8 mouse cellular contexts compared by ENCODE assay signal in genomic region chr2:153290938-153291928, GRCm38 (mm10). TPM values are rescaled to one million over a fixed set of nuclear protein-coding genes. Genes with fewer than 3 reads are reported as not detected.
DNase-seq lines count a peak whose midpoint lies in the region; ATAC-seq lines count a peak whose summit lies in the region.

Gene Kif3b (plus strand): TSS chr2:153291413.

- under 1% methylated on average over 63 of the region's 63 CpGs for WGBS in hindbrain, embryonic 11.5 days

- no peaks in the 10 kb centered on the region; the same call in 1 of the 2 replicates for H3K36me3 ChIP-seq in hindbrain, embryonic 11.5 days (ENCODE audit: control insufficient read depth, insufficient read depth, low read length)

- peak; percentile 92 for DNase-seq in MN1 (ENCODE audit: low spot score)
- peak; percentile 84 for DNase-seq in cerebellum, adult 9-10 months
- DNase-seq in frontal cortex, adult 2 months (ENCODE audit: extremely low spot score in 1 of 2, low spot score in 1 of 2), result peak; percentile 82 to 92
- DNase-seq in hindbrain, embryonic 11.5 days (ENCODE audit: low spot score), result peak; percentile 90
- peak; percentile 85 to 87 for DNase-seq in layer of hippocampus, postnatal 10 days (ENCODE audit: low spot score in 2 of 2)
- DNase-seq in lung, postnatal 10 days, result peak; percentile 94
- peak; percentile 86 for DNase-seq in ovary, postnatal 36 days (ENCODE audit: low spot score)
- DNase-seq in thymus, postnatal 25 days, result peak; percentile 90

- peak within 1 kb of the TSS; percentile 89 for H3K4me3 ChIP-seq in hindbrain, embryonic 11.5 days (ENCODE audit: low read depth, low read length)

- no peaks in the 10 kb centered on the region for H3K27me3 ChIP-seq in hindbrain, embryonic 11.5 days (ENCODE audit: control insufficient read depth, insufficient read depth, low read length)

- H3K9ac ChIP-seq in hindbrain, embryonic 11.5 days (ENCODE audit: low read depth, low read length), result peak within 1 kb of the TSS; percentile 89

- H3K27ac ChIP-seq in hindbrain, embryonic 11.5 days (ENCODE audit: low read depth, low read length), result 0 out of 2 replicates have a peak within 1 kb of the TSS, but pooled peaks have one; percentile 2

- no peaks in the 10 kb centered on the region for H3K9me3 ChIP-seq in hindbrain, embryonic 11.5 days (ENCODE audit: control insufficient read depth, low read length)

- ATAC-seq in hindbrain, embryonic 11.5 days (ENCODE audit: low FRiP score), result peak; percentile 94

- H3K4me1 ChIP-seq in hindbrain, embryonic 11.5 days (replicated peaks; ENCODE audit: control insufficient read depth, insufficient read depth, low read length), result 0 out of 2 replicates have a peak, but pooled peaks cover 2% of the 10 kb centered on the region

- peak within 1 kb of the TSS; percentile 72 for H3K4me2 ChIP-seq in hindbrain, embryonic 11.5 days (replicated peaks; ENCODE audit: low read depth, low read length)

RNA-seq across cellular contexts. Expression of gene Kif3b, which starts in this region (rescaled TPM):
- 32.5 and 34.7 TPM in 2 replicates for polyA plus RNA-seq in frontal cortex, adult 2 months (2012; rRNA removed)
- polyA plus RNA-seq in hindbrain, embryonic 11.5 days (2014; fragmentation: Nextera tagmentation; extraction: Ambion mirVana), result 8.2 and 9.4 TPM in 2 replicates
- total RNA-seq in layer of hippocampus, postnatal 10 days (2021), result 10 to 100 TPM; 83.0 to 89.2 TPM

Comparison
In these comparisons a context has a peak if more than half of its experiments do, and no peak if none do; other contexts are left out.
1. Peak in every context shown above with its lines: DNase-seq, ATAC-seq, H3K4me3 ChIP-seq and H3K27ac ChIP-seq.